Mouse (Mus musculus) heart, embryonic 10.5 days (tissue): ENCODE measurements at regions not wholly inside any gene's neighbourhood (a gene's known extent, or its start where the extent isn't known, plus 50 kb on each side); places are given as distances from the start of the nearest gene placed in this dataset.

Source experiments
- DNase-seq: peaks from one replicate; pipeline ENCODE4 v3.0.0-alpha.2; 2017; ENCODE audit warnings: low spot score
- H3K27ac ChIP-seq: fragments of 300-500 bp; sonication (generic); 2 replicates; pipeline ENCODE4 v1.5.1; 2016; ENCODE audit warnings: mild to moderate bottlenecking
- H3K27me3 ChIP-seq: fragments of 300-500 bp; sonication (generic); 2 replicates; pipeline ENCODE4 v1.6.1; 2016; ENCODE audit warnings: mild to moderate bottlenecking; ENCODE audit not compliant: poor library complexity, insufficient read depth, severe bottlenecking
- H3K36me3 ChIP-seq: fragments of 300-500 bp; sonication (generic); 2 replicates; pipeline ENCODE4 v1.6.1; 2016; ENCODE audit warnings: mild to moderate bottlenecking, moderate library complexity
- H3K4me1 ChIP-seq: fragments of 300-500 bp; sonication (generic); 2 replicates; pipeline ENCODE4 v1.6.1; 2016; ENCODE audit warnings: mild to moderate bottlenecking
- H3K4me3 ChIP-seq: fragments of 300-500 bp; sonication (generic); 2 replicates; pipeline ENCODE4 v1.5.1; 2016; ENCODE audit warnings: mild to moderate bottlenecking, moderate library complexity
- H3K9me3 ChIP-seq: fragments of 300-500 bp; sonication (generic); 2 replicates; pipeline ENCODE4 v1.6.1; 2016; ENCODE audit warnings: mild to moderate bottlenecking, moderate library complexity
- WGBS: fragments of 180-500 bp; shearing (Covaris S2); methylation state at CpG from one replicate; pipeline ENCODE4 v1.1.7; 2016; 5-methylcytosine and 5-hydroxymethylcytosine counted together

- DNase-seq = no peak
Observed at GRCm38 (mm10) chr5:126045761-126046160, 514.2 kb downstream of the Tmem132b start.

GRCm38 (mm10) chr5:126063644-126064043, 532.1 kb downstream of the Tmem132b start:
- no peaks in the 10 kb centered on the region for H3K9me3 ChIP-seq
- H3K27ac ChIP-seq = no peak overlapping the region
- no peak for DNase-seq
- no peaks in the 10 kb centered on the region for H3K27me3 ChIP-seq
- no peaks in the 10 kb centered on the region for H3K36me3 ChIP-seq
- H3K4me3 ChIP-seq = no peak overlapping the region
- H3K4me1 ChIP-seq = no peaks in the 10 kb centered on the region

More at GRCm38 (mm10) chr5:126045761-126046160, 514.2 kb downstream of the Tmem132b start:
- H3K9me3 ChIP-seq = no peaks in the 10 kb centered on the region
- WGBS = 74% methylated on average over 3 of the region's 3 CpGs
- no peak overlapping the region for H3K27ac ChIP-seq
- no peak overlapping the region for H3K4me3 ChIP-seq
- no peaks in the 10 kb centered on the region for H3K27me3 ChIP-seq
- H3K36me3 ChIP-seq = no peaks in the 10 kb centered on the region
- no peaks in the 10 kb centered on the region for H3K4me1 ChIP-seq

- no peak for DNase-seq
- Histone ChIP-seq H3K4me3 (no peak overlapping the region), H3K27me3 (no peaks in the 10 kb centered on the region), H3K9me3 (0 out of 2 replicates have a peak, but pooled peaks cover 4% of the 10 kb centered on the region), H3K27ac (no peak overlapping the region), H3K4me1 (no peaks in the 10 kb centered on the region), H3K36me3 (no peaks in the 10 kb centered on the region)
- 53% methylated on average over 7 of the region's 7 CpGs for WGBS
Observed at GRCm38 (mm10) chr5:126079281-126079838, 547.8 kb downstream of the Tmem132b start.

GRCm38 (mm10) chr5:126088251-126088914, 556.8 kb downstream of the Tmem132b start:
- DNase-seq = no peak
- Histone ChIP-seq H3K4me3 (no peak overlapping the region), H3K9me3 (no peaks in the 10 kb centered on the region; the same call in 1 of the 2 replicates), H3K36me3 (no peaks in the 10 kb centered on the region), H3K27ac (no peak overlapping the region), H3K4me1 (no peaks in the 10 kb centered on the region), H3K27me3 (no peaks in the 10 kb centered on the region)
- 55% methylated on average over 4 of the region's 4 CpGs for WGBS

DNA sequence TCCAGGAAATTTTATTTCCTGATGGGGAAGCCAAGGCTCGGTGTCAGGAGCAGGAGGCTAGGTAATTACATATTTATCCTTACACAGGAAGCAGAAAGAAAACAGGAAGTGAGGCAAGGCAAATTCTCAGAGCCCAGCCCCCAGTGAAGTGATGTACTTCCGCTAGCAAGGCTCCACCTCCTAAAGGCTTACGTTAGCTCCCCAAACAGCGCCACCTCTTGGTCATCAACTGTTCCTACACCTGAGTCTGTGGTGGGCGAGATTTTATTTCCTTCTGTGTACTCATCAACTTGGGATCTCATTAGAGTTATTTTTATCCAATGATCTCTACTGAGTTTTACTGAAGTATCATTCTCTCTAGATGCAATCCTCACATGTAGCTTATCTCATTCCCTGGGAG, 561.6 kb downstream of the Tmem132b start:
- Histone ChIP-seq H3K36me3 (no peaks in the 10 kb centered on the region), H3K4me3 (no peak overlapping the region), H3K4me1 (no peaks in the 10 kb centered on the region), H3K27me3 (no peaks in the 10 kb centered on the region), H3K9me3 (no peaks in the 10 kb centered on the region), H3K27ac (no peak overlapping the region)
- WGBS = 81% methylated on average over 5 of the region's 5 CpGs
- no peak for DNase-seq

GRCm38 (mm10) chr5:126096616-126097261, 565.2 kb downstream of the Tmem132b start:
- H3K27ac ChIP-seq = no peak overlapping the region
- no peaks in the 10 kb centered on the region for H3K36me3 ChIP-seq
- no peaks in the 10 kb centered on the region for H3K27me3 ChIP-seq
- H3K4me3 ChIP-seq = no peak overlapping the region
- WGBS = 76% methylated on average over 6 of the region's 6 CpGs
- no peaks in the 10 kb centered on the region for H3K9me3 ChIP-seq
- H3K4me1 ChIP-seq = no peaks in the 10 kb centered on the region
- no peak for DNase-seq

DNA sequence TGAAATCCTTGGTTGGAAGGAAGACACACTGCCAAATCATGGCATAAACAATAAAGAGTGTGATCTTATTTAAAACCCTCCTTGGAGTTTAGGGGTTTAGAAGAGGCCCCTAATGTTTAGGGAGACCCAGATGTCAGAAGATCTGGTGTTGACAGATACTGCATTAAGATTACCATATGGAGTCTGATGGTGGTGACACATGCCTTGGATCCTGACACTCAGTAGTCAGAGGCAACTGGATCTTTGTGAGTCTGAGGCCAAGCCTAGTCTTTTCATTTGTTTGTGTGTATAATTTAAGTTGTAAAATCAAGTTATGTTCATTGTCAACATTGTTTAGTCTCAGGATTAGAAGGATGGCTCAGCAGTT, 565.7 kb downstream of the Tmem132b start:
- H3K27me3 ChIP-seq = no peaks in the 10 kb centered on the region
- H3K9me3 ChIP-seq = no peaks in the 10 kb centered on the region
- no peaks in the 10 kb centered on the region for H3K4me1 ChIP-seq
- DNase-seq = no peak
- no peak overlapping the region for H3K4me3 ChIP-seq
- H3K36me3 ChIP-seq = no peaks in the 10 kb centered on the region
- no peak overlapping the region for H3K27ac ChIP-seq

DNA sequence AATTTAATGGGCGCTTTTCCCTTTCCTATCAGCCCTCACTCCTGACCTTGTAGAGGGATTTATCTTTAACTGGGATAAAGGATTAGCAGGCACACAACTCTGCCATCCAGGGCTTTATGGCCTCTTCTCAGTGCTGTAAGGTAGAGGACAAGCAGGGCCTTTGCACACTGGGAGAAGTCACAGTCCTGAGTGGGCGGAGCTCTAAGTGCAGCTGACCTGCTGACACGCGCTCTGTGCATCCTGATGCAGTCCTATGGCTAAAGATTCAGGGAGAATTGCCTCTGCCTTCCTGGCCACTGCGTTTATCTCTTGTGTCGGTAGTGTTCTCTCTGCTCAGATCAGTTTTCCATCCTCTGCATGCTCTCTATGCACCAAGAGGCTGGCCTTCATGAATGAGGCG, 566.9 kb downstream of the Tmem132b start:
- Histone ChIP-seq H3K27me3 (no peaks in the 10 kb centered on the region), H3K4me3 (no peak overlapping the region), H3K4me1 (no peaks in the 10 kb centered on the region), H3K27ac (no peak overlapping the region), H3K9me3 (no peaks in the 10 kb centered on the region), H3K36me3 (no peaks in the 10 kb centered on the region)
- WGBS = 71% methylated on average over 7 of the region's 7 CpGs
- DNase-seq = no peak

GRCm38 (mm10) chr5:126099931-126100330, 568.4 kb downstream of the Tmem132b start:
- Histone ChIP-seq H3K36me3 (no peaks in the 10 kb centered on the region), H3K27me3 (no peaks in the 10 kb centered on the region), H3K4me1 (no peaks in the 10 kb centered on the region), H3K4me3 (no peak overlapping the region), H3K27ac (no peak overlapping the region), H3K9me3 (no peaks in the 10 kb centered on the region)
- DNase-seq = no peak
- 89% methylated on average over 8 of the region's 8 CpGs for WGBS

DNA sequence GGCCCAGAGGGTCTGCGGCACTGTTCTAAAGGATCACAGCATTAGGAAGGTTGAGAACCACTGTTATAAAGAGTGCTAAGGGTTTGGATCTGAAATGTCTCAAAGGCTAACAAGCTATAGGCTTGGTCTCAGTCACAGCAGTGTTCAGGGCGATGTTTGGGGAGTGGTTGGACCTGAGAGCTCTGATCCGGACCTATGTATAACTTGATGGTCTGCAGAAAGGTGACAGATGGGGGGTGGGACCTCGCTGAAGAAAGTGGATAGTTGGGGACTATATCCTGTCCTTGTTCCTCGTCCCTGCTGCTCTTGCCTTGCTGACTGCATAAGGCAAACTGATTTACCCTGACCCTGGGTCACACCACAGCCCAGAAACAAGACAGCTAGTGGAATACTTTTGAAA, 572.9 kb downstream of the Tmem132b start:
- H3K4me1 ChIP-seq = no peaks in the 10 kb centered on the region
- H3K27ac ChIP-seq = no peak overlapping the region
- no peaks in the 10 kb centered on the region for H3K36me3 ChIP-seq
- WGBS = 80% methylated on average over 5 of the region's 5 CpGs
- no peak for DNase-seq
- H3K4me3 ChIP-seq = no peak overlapping the region
- H3K27me3 ChIP-seq = no peaks in the 10 kb centered on the region
- H3K9me3 ChIP-seq = no peaks in the 10 kb centered on the region

GRCm38 (mm10) chr5:126104883-126105282, 573.3 kb downstream of the Tmem132b start:
- Histone ChIP-seq H3K27ac (no peak overlapping the region), H3K9me3 (no peaks in the 10 kb centered on the region), H3K27me3 (no peaks in the 10 kb centered on the region), H3K4me1 (no peaks in the 10 kb centered on the region), H3K36me3 (no peaks in the 10 kb centered on the region), H3K4me3 (no peak overlapping the region)
- 83% methylated on average over 1 of the region's 1 CpGs for WGBS
- no peak for DNase-seq

GRCm38 (mm10) chr5:126105446-126105845, 573.9 kb downstream of the Tmem132b start:
- H3K4me3 ChIP-seq = no peak overlapping the region
- 86% methylated on average over 1 of the region's 1 CpGs for WGBS
- no peaks in the 10 kb centered on the region for H3K27me3 ChIP-seq
- no peak for DNase-seq
- H3K9me3 ChIP-seq = no peaks in the 10 kb centered on the region
- no peaks in the 10 kb centered on the region for H3K4me1 ChIP-seq
- H3K27ac ChIP-seq = no peak overlapping the region
- H3K36me3 ChIP-seq = no peaks in the 10 kb centered on the region

DNA sequence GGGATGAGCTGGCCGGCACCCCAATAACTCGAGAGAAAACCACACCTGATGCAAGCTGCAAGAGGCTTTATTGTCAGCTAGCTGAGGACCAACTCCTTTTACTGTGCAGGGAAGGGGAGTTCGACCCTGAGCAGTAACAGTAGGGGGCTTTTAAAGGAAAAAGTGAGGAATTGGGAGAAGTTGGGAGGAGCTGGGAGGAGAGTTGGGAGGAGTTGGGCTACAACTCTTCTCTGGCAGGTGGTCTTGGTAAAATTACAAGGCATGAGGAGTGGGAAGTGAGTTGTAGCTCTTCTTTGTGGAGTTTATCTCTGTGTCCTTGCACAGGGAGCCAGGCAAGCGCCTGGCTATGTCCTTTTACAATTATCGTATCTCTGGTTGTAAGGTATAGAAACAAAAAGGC, 575.4 kb downstream of the Tmem132b start:
- Histone ChIP-seq H3K27ac (no peak overlapping the region), H3K4me3 (no peak overlapping the region), H3K9me3 (no peaks in the 10 kb centered on the region), H3K4me1 (no peaks in the 10 kb centered on the region), H3K36me3 (no peaks in the 10 kb centered on the region), H3K27me3 (no peaks in the 10 kb centered on the region)
- 75% methylated on average over 5 of the region's 5 CpGs for WGBS
- DNase-seq = no peak
